Mouse (Mus musculus): Measurements from ENCODE around the gene Zfp423. TPM values are rescaled to one million over a fixed set of nuclear protein-coding genes. Genes with fewer than 3 reads are reported as not detected.

Zfp423 gene
- polyA plus RNA-seq, 1 experiment from 2014 or later: 22.0 TPM

DNA sequence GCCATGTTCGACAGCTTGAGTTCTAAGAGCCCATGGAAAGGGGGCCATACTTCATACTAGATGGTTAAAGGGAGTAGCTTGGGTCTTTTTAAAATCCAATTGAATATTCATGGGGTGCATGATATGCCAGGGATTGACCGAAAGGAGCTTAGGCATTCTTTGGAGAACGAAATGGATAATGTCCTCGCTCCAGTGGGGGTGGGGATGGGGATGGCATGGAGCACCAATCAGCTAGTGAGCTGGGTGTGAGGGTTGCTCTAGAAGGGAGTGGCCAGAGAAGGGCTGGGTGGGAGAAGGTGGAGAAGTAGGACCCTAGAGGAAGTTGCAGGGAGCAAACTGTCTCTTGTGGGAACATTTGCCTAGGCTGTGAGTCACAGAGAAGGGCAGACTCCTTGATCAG lies 271.0 kb downstream of the Zfp423 start:
- no peaks in the 10 kb centered on the region for H3K9me3 ChIP-seq
- no peak overlapping the region for H3K27ac ChIP-seq (replicated peaks)
- DNase-seq (ENCODE audit: low spot score): no peak
- H3K36me3 ChIP-seq (replicated peaks): peaks cover 47% of the 10 kb centered on the region
- WGBS: 64% methylated on average over 4 of the region's 4 CpGs
- peaks cover 85% of the 10 kb centered on the region for H3K4me1 ChIP-seq
- no peaks in the 10 kb centered on the region for H3K27me3 ChIP-seq (replicated peaks; ENCODE audit: low read depth, poor library complexity, severe bottlenecking)
- no peak overlapping the region for H3K4me3 ChIP-seq

DNA sequence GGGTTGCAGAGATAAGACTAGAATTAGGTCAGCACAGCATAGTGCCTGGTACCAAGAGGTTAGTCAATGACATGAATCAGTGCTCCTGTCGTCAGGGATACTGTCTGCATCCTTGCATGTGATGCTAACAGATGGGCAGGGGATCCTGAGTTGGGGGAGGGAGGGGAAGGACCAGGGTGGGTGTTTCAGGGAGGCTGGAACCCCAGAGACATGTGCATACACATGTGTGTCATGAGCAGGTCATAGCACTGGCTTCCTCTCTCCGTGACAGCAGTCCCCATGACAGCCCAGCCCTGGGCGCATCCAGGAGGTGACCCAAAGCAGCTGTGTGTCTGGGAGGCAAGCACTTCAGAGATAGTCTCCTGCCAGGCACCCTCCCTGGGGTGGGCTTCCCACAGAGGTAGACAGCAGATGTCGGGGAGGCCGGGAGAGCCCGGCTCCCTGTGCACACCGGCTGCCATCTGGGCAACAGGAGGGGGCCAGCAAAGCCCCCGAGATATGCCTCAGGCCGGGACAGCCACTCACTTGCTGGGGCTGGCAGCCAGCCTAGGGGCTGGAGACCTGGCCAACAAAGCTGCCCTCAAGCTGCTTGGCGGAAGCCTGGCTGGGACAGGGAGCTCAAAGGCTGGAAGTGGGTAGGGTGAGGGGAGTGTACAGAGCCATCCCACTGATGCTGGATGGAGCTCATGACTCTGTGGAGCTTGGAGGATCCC lies 272.3 kb downstream of the Zfp423 start:
- Histone ChIP-seq H3K27me3 (replicated peaks; ENCODE audit: low read depth, poor library complexity, severe bottlenecking) (no peaks in the 10 kb centered on the region), H3K27ac (replicated peaks) (peak overlapping the region; percentile 49; the same call in 1 of the 2 replicates), H3K4me1 (peaks cover 73% of the 10 kb centered on the region), H3K9me3 (no peaks in the 10 kb centered on the region), H3K4me3 (no peak overlapping the region), H3K36me3 (replicated peaks) (peaks cover 51% of the 10 kb centered on the region)
- 79% methylated on average over 10 of the region's 10 CpGs for WGBS
- no peak for DNase-seq (ENCODE audit: low spot score)

DNA sequence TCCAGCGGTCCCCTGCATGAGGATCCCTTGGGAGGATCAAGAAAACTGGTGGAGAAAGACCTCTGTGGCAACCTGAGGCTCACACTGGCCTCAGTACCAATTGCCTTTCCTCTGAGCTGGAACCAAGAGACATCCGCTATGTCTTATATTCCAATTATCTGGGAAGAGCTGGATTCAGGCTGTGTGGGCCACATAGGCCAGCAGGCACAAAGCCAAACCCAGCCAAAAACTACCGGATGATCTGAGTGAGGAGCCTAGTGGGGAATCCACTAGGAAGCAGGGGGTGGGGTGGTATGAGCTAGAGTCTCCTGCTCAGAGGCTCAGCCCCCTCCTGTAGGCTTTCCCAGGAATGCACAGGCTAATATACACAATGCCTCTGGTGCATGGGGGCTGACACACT lies 273.4 kb downstream of the Zfp423 start:
- WGBS: 90% methylated on average over 3 of the region's 3 CpGs
- H3K36me3 ChIP-seq (replicated peaks): peaks cover 63% of the 10 kb centered on the region
- H3K9me3 ChIP-seq: no peaks in the 10 kb centered on the region
- peaks cover 62% of the 10 kb centered on the region for H3K4me1 ChIP-seq
- H3K27me3 ChIP-seq (replicated peaks; ENCODE audit: low read depth, poor library complexity, severe bottlenecking): no peaks in the 10 kb centered on the region
- no peak for DNase-seq (ENCODE audit: low spot score)
- no peak overlapping the region for H3K4me3 ChIP-seq
- H3K27ac ChIP-seq (replicated peaks): no peak overlapping the region; the same call in 1 of the 2 replicates

DNA sequence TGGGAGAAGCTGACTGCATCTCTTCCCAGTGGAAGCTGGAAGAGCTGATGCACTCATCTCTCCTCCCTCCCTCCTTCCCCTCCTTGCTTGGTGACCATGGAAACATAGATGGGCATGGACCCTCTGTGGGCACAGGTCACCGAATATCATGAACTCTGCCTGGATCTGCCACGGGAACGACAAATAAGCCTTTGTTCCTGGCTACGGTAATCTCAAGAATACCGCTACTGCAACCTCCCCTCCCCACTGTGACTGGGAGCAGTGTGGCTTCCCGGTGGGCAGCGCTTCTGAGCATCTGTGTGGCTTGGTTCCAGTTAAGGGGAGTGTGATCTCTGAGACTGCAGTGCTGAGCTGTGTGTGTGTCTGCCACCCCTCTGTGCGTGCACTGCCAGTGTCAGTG lies 274.0 kb downstream of the Zfp423 start:
- peaks cover 69% of the 10 kb centered on the region for H3K36me3 ChIP-seq (replicated peaks)
- H3K27me3 ChIP-seq (replicated peaks; ENCODE audit: low read depth, poor library complexity, severe bottlenecking): no peaks in the 10 kb centered on the region
- no peaks in the 10 kb centered on the region for H3K9me3 ChIP-seq
- H3K4me1 ChIP-seq: peaks cover 56% of the 10 kb centered on the region
- DNase-seq (ENCODE audit: low spot score): no peak
- WGBS: 45% methylated on average over 8 of the region's 8 CpGs
- no peak overlapping the region; the same call in 1 of the 2 replicates for H3K27ac ChIP-seq (replicated peaks)
- no peak overlapping the region for H3K4me3 ChIP-seq

DNA sequence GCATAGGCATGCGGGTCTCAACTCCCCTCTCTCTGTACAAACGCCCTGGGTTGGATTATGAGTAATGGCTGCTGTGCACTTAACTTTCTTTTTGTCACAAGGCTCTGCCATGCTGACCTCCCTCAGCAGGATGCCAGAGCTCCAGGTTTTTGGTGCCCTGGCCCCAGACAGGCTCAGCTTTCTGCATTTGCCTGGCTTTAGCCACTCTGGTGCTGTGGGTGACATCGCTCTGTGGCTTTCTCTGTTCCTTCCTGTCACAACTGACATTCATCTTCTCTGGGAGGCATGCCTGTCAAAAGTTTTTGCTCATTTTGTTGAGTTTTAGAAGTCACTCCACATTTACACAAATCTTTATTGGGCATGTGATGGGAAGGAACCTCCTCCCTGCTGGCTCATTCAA lies 277.3 kb downstream of the Zfp423 start:
- H3K36me3 ChIP-seq (replicated peaks): peaks cover 92% of the 10 kb centered on the region

DNA sequence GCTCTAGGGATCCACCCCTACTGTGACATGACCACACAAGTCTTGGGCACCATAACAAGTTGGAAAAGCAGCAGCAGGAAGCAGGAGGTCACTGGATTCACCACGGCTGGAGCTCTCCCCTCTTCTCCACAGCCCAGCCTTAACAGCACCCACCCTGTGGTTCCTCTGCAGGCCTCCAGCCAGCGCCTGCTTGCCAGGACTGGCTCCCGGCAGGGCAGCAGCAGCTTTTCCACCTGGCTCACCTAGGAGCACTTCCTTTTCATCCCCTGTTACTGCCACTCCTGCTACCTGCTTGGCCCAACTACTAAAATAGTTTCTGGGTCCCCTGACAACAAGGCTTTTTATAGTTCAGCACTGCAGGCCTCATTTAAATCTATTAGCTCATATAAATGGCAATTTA lies 279.4 kb downstream of the Zfp423 start:
- peaks cover 88% of the 10 kb centered on the region for H3K36me3 ChIP-seq (replicated peaks)
- no peak overlapping the region for H3K4me3 ChIP-seq
- no peak overlapping the region for H3K27ac ChIP-seq (replicated peaks)
- H3K4me1 ChIP-seq: peaks cover 12% of the 10 kb centered on the region
- H3K27me3 ChIP-seq (replicated peaks; ENCODE audit: low read depth, poor library complexity, severe bottlenecking): no peaks in the 10 kb centered on the region
- 74% methylated on average over 3 of the region's 3 CpGs for WGBS
- no peak for DNase-seq (ENCODE audit: low spot score)
- H3K9me3 ChIP-seq: no peaks in the 10 kb centered on the region

More for the DNA sequence above, 277.3 kb downstream of the Zfp423 start:
- Histone ChIP-seq H3K4me3 (no peak overlapping the region), H3K9me3 (no peaks in the 10 kb centered on the region), H3K4me1 (peaks cover 28% of the 10 kb centered on the region), H3K27ac (replicated peaks) (no peak overlapping the region), H3K27me3 (replicated peaks; ENCODE audit: low read depth, poor library complexity, severe bottlenecking) (no peaks in the 10 kb centered on the region)
- 90% methylated on average over 3 of the region's 3 CpGs for WGBS
- DNase-seq (ENCODE audit: low spot score): no peak

DNA sequence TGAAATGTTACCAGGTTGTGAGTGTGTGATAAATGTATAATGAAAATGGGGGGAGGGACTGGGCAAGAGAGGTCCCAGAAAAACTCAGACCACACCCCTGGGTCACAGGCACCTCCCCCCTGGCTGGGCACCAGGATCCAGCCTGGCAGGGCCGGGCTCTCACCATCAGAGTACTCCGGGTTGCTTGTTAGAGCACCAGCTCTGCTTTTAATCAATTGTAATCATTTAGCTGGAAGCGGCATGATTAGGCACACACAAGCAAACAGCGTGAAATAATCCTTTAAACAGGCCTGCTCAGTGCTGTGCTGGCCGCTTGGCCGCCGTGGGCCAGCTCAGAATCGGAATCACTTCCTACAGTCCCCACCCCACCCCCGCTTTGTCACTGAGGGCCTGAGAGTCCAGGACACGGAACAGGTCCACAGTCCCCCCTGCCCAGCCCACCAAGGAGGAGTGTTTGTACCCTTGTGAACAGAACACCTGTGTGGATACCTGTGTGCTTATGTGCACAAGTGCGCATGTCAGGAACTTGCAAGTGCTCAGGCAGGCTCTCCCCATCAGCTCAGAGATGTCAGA lies 279.9 kb downstream of the Zfp423 start:
- 84% methylated on average over 11 of the region's 11 CpGs for WGBS
- Histone ChIP-seq H3K9me3 (no peaks in the 10 kb centered on the region), H3K4me3 (no peak overlapping the region), H3K4me1 (peaks cover 6% of the 10 kb centered on the region; the same call in 1 of the 2 replicates), H3K27ac (replicated peaks) (no peak overlapping the region), H3K36me3 (replicated peaks) (peaks cover 88% of the 10 kb centered on the region), H3K27me3 (replicated peaks; ENCODE audit: low read depth, poor library complexity, severe bottlenecking) (no peaks in the 10 kb centered on the region)
- DNase-seq (ENCODE audit: low spot score): no peak

DNA sequence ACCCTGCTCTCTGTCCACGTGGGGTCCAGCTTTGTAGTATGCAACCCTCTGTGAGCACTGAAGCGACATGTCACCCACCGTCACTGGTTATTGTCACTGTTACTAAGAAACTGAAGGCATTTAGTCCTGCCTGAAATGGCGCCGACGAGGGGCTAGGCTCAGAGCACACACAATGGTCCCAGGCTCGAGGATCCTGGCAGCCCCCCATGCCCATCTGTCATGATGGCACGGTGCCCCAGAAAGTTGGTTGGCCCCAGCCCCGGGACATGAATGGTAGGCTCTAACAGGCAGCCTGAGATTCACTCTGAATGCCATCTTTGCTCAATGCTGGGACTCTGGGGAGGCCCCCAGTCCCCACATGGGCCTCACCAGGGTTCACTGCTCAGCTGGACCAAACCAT lies 284.0 kb downstream of the Zfp423 start:
- H3K9me3 ChIP-seq: no peaks in the 10 kb centered on the region
- H3K27me3 ChIP-seq (replicated peaks; ENCODE audit: low read depth, poor library complexity, severe bottlenecking): no peaks in the 10 kb centered on the region
- WGBS: 88% methylated on average over 9 of the region's 9 CpGs
- DNase-seq (ENCODE audit: low spot score): no peak
- peaks cover 12% of the 10 kb centered on the region for H3K4me1 ChIP-seq
- H3K27ac ChIP-seq (replicated peaks): 0 out of 2 replicates have a peak overlapping the region, but pooled peaks have one; percentile 14
- H3K36me3 ChIP-seq (replicated peaks): peaks cover 62% of the 10 kb centered on the region
- H3K4me3 ChIP-seq: no peak overlapping the region

DNA sequence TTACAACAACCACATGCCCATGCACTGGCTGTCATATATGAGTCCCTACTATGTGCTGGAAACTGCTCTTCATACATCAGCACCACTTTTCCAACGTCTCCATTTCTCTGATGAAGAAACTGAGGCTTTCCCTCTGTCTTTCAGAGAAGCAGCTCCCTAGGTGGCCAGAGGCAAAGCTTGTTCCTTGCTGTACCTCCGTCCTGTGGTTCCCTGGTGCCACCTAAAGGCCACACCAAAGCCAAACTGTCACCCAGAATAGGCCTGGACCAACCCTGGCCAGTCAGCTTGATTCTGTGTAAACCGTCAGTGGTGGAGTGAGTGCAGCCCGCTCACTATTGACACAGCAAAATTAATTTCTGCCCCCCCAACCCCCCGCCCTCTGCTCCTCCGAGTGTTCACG lies 285.2 kb downstream of the Zfp423 start:
- Histone ChIP-seq H3K27me3 (replicated peaks; ENCODE audit: low read depth, poor library complexity, severe bottlenecking) (no peaks in the 10 kb centered on the region), H3K36me3 (replicated peaks) (peaks cover 58% of the 10 kb centered on the region), H3K4me1 (peaks cover 8% of the 10 kb centered on the region; the same call in 1 of the 2 replicates), H3K27ac (replicated peaks) (no peak overlapping the region), H3K9me3 (no peaks in the 10 kb centered on the region), H3K4me3 (no peak overlapping the region)
- WGBS: 80% methylated on average over 7 of the region's 7 CpGs
- DNase-seq (ENCODE audit: low spot score): no peak

DNA sequence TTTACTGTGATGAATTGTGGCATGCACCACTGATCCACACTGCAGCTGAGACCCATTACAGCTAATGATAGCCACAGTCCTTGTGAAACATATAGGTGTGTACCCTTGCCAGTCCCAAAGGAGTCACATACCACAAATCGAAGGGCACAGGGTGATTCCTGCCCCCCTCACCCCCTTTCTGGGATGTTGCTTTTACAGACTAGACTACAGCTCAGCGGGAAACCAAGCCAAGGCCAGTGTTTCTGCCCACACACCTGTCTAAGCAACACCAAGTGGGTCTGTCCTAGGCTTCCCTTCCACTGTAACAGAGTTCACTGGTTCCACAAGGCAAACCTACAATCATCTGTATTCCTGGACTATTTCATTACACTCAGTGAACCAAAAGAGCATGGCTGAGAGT lies 287.2 kb downstream of the Zfp423 start:
- Histone ChIP-seq H3K27me3 (replicated peaks; ENCODE audit: low read depth, poor library complexity, severe bottlenecking) (no peaks in the 10 kb centered on the region), H3K4me1 (peaks cover 8% of the 10 kb centered on the region; the same call in 1 of the 2 replicates), H3K27ac (replicated peaks) (no peak overlapping the region), H3K9me3 (no peaks in the 10 kb centered on the region), H3K4me3 (no peak overlapping the region), H3K36me3 (replicated peaks) (peaks cover 50% of the 10 kb centered on the region)
- 80% methylated on average over 2 of the region's 2 CpGs for whole genome bisulfite sequencing
- DNase-seq (ENCODE audit: low spot score): no peak

DNA sequence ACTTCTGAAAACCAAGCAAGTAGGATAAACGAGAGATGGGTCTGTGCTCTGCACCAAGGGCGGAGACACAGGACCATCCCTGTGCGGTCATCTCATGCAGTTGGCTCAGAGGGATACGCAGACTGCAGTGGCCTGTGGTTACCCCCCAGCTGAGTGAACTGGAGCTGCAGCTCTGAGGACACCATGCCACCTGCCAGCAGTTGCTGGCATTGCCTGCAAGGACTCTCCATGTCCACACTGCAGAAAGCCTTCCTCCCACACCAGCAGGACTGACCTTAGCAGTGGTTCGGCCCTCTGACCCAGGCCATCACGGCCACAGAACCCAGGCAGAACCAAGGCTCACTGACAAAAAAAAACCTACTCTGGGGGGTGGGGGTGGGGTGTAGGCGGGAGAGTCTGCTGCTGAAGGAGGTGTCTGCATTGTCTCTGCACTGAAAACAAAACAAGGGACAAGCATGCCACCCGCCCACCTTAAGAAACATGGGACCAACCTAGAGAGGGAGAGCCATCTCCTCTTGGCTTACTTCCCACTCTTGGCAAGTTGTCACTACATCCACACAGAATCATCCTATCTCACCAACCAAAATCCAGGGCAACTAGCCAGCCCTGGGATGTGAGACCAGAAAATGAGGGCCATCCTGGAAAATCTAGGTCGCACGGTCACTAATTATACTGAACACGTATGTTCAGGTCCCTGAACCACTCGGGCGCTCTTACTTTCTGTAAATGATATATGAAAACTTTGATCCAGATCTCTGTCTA lies 288.0 kb downstream of the Zfp423 start:
- Histone ChIP-seq H3K36me3 (replicated peaks) (peaks cover 52% of the 10 kb centered on the region), H3K27ac (replicated peaks) (no peak overlapping the region), H3K4me3 (no peak overlapping the region), H3K4me1 (peaks cover 8% of the 10 kb centered on the region; the same call in 1 of the 2 replicates), H3K27me3 (replicated peaks; ENCODE audit: low read depth, poor library complexity, severe bottlenecking) (no peaks in the 10 kb centered on the region), H3K9me3 (no peaks in the 10 kb centered on the region)
- 85% methylated on average over 13 of the region's 13 CpGs for WGBS
- DNase-seq (ENCODE audit: low spot score): no peak

DNA sequence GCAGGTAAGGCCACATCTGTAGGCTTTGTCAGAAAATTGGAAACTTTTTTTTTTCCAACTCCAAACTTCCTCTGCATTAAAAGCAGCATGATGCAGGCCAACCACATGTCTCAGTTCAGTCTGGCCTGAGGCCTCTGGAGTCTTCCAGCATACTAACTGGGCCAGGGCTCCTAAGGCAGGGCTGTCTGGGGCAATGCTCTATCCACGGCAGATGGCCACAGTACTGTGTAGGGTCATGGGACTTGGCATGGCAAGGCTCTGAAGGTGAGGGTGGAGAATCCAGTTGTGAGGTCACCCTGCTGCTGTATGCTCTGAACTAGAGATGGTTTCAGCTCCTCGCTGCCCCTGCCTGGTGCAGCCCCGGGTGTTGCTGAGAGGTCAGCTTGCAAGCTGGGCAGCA lies 289.2 kb downstream of the Zfp423 start:
- Histone ChIP-seq H3K4me3 (no peak overlapping the region), H3K27me3 (replicated peaks; ENCODE audit: low read depth, poor library complexity, severe bottlenecking) (no peaks in the 10 kb centered on the region), H3K9me3 (no peaks in the 10 kb centered on the region), H3K27ac (replicated peaks) (no peak overlapping the region), H3K4me1 (peaks cover 8% of the 10 kb centered on the region; the same call in 1 of the 2 replicates), H3K36me3 (replicated peaks) (peaks cover 52% of the 10 kb centered on the region)
- no peak for DNase-seq (ENCODE audit: low spot score)
- 90% methylated on average over 3 of the region's 3 CpGs for WGBS
